Mouse (Mus musculus) kidney, postnatal 36 days (tissue): ENCODE results near the gene Gpc5.
A peak's percentile ranks its signal among the peaks of the same experiment; 100 is the strongest.
"Not testable (repeated sequence)": the region's sequence is repeated elsewhere in the genome, so short reads cannot be mapped to it uniquely, and the experiment has no call there.

Source experiments
- DNase-seq, 2 experiments: peaks; one replicate each; pipeline ENCODE4 v3.0.0; 2021 to 2022; ENCODE audit warnings: mixed read lengths in 2 of 2

The Gpc5 gene

GRCm38 (mm10) chr14:115092081-115092480 is at the start of gene Gpc5:
Gpc5 (plus strand) TSS chr14:115092215.
- peak; percentile 91 to 95 for DNase-seq

- DNase-seq: no peak
Observed at GRCm38 (mm10) chr14:115042660-115043059, 49.4 kb upstream of the Gpc5 start.

DNA sequence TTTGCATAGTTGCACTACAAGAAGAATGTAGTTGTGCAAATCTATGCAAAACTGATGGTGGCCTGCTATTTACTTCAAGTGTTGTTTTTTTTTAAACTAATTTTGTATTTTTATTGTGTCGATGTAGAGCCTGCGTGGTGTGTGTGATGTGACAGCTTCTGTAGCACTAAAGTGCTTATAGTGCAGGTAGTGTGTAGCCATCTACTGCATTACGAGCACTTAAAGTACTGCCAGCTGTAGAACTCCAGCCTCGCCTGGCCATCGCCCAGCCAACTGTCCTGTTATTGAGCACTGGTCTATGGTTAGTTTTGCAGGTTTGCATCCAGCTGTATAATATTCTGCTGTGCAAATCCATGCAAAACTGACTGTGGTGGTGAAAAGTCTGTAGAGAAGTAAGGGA is 48.0 kb upstream of the Gpc5 start:
- no peak for DNase-seq

- DNase-seq: no peak
Observed at GRCm38 (mm10) chr14:115045712-115046111, 46.3 kb upstream of the Gpc5 start.

DNA sequence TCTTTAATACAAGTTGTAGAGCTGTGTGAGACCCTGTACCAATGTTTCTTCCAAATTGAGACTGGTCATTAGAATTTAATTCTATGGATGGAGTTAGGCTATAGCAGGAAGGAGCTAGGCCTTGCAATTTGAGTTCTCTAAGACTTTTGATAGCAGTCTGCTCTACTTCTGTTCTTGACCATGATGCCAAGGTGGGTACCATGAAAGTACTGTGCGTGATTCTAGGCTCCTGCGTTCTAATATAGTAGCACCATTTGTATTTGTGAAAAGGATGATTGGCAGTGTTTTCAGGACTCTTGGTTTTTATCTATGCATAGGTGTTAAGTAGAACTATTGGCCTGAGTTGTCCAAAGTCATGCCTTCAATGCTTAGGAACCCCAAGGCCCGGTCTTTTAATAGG is 44.7 kb upstream of the Gpc5 start:
- no peak for DNase-seq

DNA sequence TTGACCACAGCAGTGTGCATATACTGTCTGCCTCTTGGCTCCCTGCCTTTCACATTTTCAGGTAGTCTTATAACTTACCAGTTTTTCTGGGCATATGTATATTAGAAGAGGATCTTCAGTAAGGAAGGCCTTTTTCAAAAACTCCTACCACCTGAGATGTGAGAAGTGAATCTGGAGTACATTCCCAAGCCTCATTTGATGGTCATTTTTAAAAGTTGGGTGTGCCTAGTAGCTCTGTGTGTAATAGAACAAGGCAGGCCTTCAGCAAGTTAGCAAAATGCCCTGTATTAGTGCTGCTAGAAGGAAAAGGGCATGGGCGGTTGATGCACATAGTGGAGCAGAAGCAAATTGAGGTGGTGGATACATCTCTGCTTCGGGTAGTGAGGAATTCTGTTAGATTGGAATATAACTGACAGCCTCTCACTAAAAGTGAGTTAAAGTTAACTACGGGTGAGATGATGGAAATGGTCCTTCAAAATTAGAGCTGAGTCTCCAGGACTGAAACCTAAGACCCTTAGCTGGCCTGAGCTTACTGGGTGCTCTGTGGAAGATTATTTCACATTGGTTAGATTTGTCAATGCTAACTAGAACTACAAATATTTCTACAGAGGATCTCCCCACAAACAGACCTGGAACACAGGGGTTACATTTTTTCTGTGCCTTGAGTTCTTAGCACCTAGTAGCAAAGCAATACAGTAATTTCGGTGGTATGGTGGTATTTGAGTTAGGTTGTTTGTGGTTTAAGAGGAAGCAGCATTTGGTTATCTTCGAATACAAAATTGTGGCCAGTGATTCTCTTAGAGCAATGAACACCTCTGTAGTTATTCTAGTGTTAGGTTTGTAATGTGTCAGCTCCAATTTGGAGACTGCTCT is 43.8 kb upstream of the Gpc5 start:
- no peak for DNase-seq

DNA sequence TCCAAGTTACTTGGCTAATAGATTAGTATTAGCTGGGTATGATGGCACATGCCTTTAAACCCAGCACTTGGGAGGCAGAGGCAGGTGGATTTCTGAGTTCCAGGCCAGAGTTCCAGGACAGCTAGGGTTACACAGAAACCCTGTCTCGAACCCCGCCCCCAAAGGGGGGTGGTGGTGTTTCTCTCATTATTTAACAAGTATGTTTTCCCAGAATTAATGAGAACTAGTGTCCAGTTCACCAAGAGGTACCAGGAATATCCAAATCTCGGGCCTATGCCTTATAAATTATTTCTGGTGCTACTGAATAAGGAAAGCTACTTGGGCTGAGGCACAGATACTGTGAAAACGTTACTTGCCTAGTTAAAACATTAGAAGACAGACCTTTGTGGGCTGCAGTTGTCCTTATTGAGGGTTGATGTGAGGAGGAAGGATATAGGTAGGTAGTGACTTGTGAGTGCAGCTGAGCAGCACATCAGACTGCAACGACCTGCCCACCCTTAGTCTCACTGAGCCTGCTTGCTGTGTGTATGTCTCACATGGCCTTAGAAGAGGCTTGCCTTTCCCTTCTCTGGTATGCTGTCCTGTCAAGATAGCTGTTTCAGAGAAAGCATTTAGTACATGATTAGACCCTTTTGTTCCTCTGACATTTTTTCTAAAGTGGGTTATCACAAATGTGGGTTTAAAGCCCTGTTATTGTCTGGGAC is 43.0 kb upstream of the Gpc5 start:
- no peak for DNase-seq

- no peak for DNase-seq
Observed at GRCm38 (mm10) chr14:115049831-115050230, 42.2 kb upstream of the Gpc5 start.

- DNase-seq: no peak
Observed at GRCm38 (mm10) chr14:115051106-115051760, 40.8 kb upstream of the Gpc5 start.

- no peak for DNase-seq
Observed at GRCm38 (mm10) chr14:115052371-115052770, 39.6 kb upstream of the Gpc5 start.

- no peak for DNase-seq
Observed at GRCm38 (mm10) chr14:115054252-115054651, 37.8 kb upstream of the Gpc5 start.

- DNase-seq: no peak
Observed at GRCm38 (mm10) chr14:115057524-115057923, 34.5 kb upstream of the Gpc5 start.

DNA sequence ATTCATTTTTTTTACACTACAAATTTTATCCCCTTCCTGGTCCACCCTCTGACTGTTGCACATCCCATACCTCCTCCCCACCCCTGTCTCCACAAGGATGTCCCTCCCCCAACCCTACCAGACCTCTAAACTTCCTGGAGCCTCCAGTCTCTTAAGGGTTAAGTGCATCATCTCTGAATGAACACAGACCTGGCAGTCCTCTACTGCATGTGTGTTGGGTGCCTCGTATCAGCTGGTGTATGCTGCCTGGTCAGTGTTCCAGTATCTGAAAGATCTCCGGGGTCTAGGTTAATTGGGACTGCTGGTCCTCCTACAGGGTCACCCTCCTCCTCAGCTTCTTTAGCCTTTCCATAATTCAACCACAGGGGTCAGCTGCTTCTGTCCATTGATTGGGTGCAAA is 25.9 kb upstream of the Gpc5 start:
- DNase-seq: not testable (repeated sequence)

GRCm38 (mm10) chr14:115070534-115070933 is 21.5 kb upstream of the Gpc5 start:
- peak; percentile 21 to 59 for DNase-seq

DNA sequence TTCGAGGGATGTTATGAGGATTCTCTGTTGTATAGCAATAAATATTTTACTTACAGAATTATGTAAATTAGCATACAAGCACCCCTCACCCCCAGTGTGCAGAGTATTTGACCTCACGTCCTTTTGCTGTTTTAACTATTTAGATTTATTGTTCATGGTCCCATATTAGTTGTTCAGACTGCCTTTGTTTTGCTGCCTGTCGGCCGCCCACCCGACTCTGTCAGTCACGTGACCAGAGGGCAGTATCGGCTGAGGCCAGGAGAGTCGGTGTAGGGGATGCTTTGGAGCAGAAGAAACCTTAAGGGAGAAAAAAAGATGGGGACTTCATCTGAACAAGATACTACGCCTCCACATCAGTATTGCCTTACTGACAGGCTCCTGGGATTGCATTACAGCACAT is 14.7 kb upstream of the Gpc5 start:
- DNase-seq: no peak

DNA sequence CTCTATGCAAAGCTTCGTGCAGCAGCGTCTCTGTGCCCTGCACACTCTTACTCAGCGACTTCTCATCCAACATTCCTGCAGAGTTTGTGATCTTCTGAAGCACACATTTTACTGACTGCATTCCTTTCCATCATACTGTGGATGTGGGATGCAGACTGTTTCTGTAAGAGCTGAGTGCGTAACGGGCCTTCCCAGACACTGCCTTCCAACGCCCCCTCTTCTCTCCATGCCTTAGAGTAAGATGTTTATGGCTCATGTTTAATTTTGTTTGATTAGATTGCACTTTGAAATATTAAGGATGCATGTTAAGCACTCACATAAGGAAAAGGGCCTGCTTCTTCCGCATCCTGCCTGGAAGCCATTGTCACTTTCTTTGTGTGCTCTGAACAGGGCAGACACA is 14.0 kb upstream of the Gpc5 start:
- DNase-seq: no peak

GRCm38 (mm10) chr14:115081728-115082502 is 10.1 kb upstream of the Gpc5 start:
- no peak for DNase-seq

DNA sequence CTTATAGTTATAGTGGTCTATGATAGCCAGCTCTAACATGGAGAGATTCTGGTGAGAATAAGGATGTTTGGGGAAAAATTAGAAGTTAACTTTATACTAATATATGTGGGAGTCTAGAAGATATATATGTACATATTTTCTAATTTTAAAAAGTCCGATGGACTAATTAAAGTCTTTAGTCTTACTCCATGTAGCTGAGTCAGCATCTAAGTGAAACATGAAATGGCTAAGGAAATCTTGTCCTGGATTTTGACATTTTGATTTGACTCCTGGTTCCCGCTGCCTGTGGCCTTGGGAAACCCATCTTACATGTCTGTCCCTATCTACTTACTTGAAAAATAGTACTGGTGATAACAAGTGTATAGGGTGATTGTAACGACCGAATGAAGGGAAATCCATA is 1.5 kb upstream of the Gpc5 start:
- DNase-seq: no peak

GRCm38 (mm10) chr14:115092510-115092909 is 495 bp downstream of the Gpc5 start:
- DNase-seq: peak; percentile 2 to 40

DNA sequence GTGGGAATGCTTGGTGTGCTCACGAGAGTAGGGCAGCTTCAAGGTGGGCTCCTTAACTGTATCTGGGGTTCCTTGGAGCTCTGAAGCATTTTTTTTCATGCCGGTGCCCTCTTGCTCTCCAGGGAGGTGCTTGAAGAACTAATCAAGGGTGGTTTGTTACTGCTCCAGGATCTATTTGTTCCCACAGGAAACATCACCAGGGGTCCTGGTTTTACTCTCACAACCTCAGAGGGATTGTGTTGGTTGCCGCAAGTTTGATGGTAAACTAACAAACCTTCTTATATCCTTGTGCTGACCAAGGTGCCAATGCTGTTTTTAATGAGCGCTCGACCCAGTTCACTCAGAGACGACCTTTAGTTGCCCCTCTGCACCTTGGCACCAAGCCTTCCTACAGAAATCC is 937 bp downstream of the Gpc5 start:
- DNase-seq: peak in 1 of 2 experiments; percentile 5

DNA sequence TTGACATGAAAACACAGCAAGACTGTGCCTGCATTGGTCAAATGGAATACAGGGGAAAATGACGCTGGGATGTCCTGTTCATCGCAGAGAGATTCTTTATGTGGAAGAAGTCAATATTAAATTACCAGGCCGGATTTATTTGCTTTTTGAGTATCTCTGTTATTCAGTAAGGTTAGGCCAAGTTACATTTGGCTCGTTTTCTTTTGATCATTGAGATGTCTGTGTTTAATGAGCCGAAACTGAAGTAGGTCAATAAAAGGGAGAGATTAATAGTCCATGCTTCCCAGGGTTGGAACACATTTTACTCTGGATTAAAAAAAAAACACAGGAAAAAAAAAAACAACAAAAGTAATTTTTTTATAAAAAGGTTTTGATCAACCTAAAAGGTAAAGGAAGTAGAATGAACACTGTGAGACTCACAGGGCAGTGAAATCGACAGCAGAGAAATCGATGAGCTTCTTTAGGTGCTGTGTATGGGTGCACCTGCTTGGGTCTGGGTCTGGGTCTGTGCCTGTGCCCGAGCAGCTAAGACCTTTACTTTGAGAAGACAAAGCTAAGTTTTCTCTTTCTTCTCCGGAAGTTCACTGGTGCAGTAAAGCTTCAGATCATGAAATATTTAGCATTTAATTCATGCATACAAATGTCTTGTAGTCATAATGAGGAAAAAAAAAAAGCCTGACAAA is 8.7 kb downstream of the Gpc5 start:
- peak in 1 of 2 experiments; percentile 2 for DNase-seq

- DNase-seq: peak; percentile 35 to 46
Observed at GRCm38 (mm10) chr14:115106326-115106725, 14.3 kb downstream of the Gpc5 start.
